Mouse (Mus musculus) v-Abl transformed pro-B cells (cell line): Measurements from ENCODE around the gene Olfr610.
"Not testable (repeated sequence)": the region's sequence is repeated elsewhere in the genome, so short reads cannot be mapped to it uniquely, and the experiment has no call there.

Source experiments
- in situ Hi-C, 2 experiments: fragments of 400-800 bp; cut with MboI; formaldehyde crosslinking; loops; one replicate each; pipeline ENCODE4 v1.15.1; 2025; ENCODE audit not compliant: unreplicated experiment in 2 of 2

Gene Olfr610

DNA sequence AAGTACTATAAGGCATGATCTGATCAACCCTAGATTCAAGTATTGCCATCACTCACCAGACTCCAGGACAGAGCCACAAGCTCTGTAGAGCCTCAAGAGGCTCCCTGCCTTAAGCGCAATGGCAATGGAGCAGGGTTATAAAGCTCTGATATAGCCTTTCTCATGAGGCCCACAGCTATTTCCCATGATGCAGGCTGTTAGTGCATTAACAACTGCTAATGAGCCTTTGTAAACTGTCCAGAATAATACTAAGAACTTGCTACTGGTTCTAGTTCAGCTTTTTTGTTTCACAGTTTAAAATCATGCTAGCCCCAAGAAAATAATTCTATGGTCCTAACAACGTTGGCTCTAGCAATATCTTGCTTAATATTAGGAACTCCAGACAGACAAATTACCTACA, at the start of gene Olfr610:
Gene Olfr610, minus strand, starts transcription at position 101 of the 400 bp plus-strand sequence.
- in situ Hi-C loops = no loop called here

GRCm38 (mm10) chr7:103555779-103556178, 43.9 kb upstream of the Olfr610 start, which contains the start of gene Olfr615:
Gene Olfr615, plus strand, starts transcription at chr7:103556079.
- in situ Hi-C loops = no loop called here

DNA sequence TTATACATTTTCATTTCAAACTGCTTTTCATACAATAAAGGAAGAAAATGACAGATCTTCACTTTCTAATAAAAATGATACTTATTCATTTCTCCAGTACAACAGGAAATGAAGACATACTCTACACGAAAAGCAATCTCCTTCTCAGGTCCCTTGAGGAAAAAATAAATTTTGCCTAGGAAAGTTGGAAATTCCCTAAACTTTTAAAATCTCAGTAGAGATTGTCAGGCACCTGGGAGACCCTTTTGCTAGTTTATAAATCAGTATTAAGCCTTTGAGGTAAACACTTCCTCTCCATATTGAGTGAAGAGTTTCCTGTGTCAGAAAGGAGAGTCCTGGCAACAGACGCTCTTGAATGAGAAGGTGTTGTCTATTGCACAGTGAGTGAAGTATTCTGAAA, 35.9 kb upstream of the Olfr610 start, which contains the start of gene Olfr613:
Gene Olfr613, plus strand, starts transcription at position 301 of the 400 bp plus-strand sequence.
- in situ Hi-C loops = no loop called here

DNA sequence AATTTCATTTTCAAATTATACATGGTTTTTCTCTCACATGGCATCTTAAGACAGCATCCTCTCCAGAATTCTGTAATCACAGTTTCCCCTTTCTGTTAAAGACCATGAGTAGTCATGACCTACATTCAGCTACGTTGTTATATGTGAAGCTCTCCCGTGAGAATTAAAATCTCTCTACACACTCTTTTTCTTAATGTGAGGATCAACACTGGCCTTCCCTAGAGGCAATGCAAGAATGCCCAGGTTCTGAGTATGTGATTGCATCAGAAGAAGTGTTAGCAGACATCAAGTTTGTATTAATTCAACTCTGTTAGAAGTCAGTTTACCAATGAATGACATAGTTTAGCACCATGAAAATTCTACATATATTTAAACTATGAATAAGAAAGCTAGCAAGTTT, 30.7 kb upstream of the Olfr610 start, which contains the start of gene Olfr612:
Gene Olfr612, minus strand, starts transcription at position 101 of the 400 bp plus-strand sequence.
- in situ Hi-C loops = not testable (repeated sequence)

GRCm38 (mm10) chr7:103520746-103521145, 8.8 kb upstream of the Olfr610 start, which contains the start of gene Olfr611:
Gene Olfr611, minus strand, starts transcription at chr7:103520846.
- in situ Hi-C loops = not testable (repeated sequence)

GRCm38 (mm10) chr7:103497962-103498361, 14.0 kb downstream of the Olfr610 start, which contains the start of gene Olfr609:
Gene Olfr609, minus strand, starts transcription at chr7:103498062.
- in situ Hi-C loops = no loop called here

GRCm38 (mm10) chr7:103477106-103477505, 34.8 kb downstream of the Olfr610 start:
- in situ Hi-C loops = not testable (repeated sequence)

DNA sequence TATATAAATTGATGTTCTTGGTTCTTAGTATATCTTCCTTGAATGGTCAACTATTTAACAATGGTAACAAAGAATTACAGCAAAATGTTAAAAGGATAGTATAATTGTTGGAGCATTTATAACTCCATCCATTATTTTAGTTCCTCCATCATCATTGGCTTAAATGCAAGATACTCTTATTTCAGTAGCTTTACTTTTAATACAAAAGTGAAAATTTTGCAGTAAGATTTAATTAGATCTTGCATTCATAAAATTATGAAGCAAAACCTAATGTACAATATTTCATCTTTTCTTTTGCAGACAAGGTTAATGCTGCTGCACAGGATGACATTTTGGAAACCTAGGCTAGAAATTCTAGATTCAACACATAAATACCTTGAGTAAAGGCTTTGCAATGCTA, 42.3 kb downstream of the Olfr610 start, which contains the start of gene Olfr608:
Gene Olfr608, plus strand, starts transcription at position 301 of the 400 bp plus-strand sequence.
- in situ Hi-C loops = no loop called here

DNA sequence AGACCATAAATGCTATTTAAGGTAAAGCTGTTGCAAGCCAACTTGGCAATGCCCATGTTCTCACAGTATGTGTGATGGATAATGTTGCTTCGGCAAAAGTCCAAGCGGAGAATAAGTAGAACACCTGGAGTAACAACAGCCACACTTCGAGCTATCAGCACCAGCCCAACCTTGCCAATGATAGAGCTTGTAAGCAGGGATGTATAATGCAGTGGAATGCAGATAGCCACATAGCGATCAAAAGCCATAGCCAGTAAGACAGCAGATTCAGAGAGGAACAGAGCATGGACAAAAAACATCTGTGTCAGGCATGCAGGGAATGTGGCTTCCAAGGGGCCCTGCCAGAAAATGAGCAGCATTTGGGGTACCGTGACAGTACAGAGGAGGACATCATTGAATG, 51.3 kb downstream of the Olfr610 start:
- in situ Hi-C loops = no loop called here
